ENCODE assay signal across 8 mouse cellular contexts in genomic region chr9:102722071-102722561, GRCm38 (mm10). TPM values are rescaled to one million over a fixed set of nuclear protein-coding genes. Genes with fewer than 3 reads are reported as not detected.
DNase-seq lines count a peak whose midpoint lies in the region; ATAC-seq and TF ChIP-seq lines count a peak whose summit lies in the region.

No protein-coding gene starts in this region.

- no peak for DNase-seq in thymus, postnatal 36 days

- H3K4me2 ChIP-seq in hindbrain, embryonic 15.5 days = peak overlapping the region; percentile 78
- no peak overlapping the region for H3K4me2 ChIP-seq in liver, embryonic 15.5 days
- peak overlapping the region; percentile 94 for H3K4me2 ChIP-seq in stomach, embryonic 15.5 days

- TF ChIP-seq EP300 in ES-Bruce4 (IDR thresholded peaks at IDR 0.05; ENCODE audit: insufficient read depth, low read depth, low read length) = no peak

- H3K27ac ChIP-seq in ES-Bruce4 (ENCODE audit: insufficient read depth, low read length) = no peak overlapping the region
- peak overlapping the region; percentile 96 for H3K27ac ChIP-seq in embryonic fibroblast, embryonic 13.5 days (ENCODE audit: insufficient read depth, low read length)
- peak overlapping the region; percentile 42; the same call in 1 of the 2 replicates for H3K27ac ChIP-seq in hindbrain, embryonic 15.5 days (replicated peaks)
- 0 out of 2 replicates have a peak overlapping the region, but pooled peaks have one; percentile 24 for H3K27ac ChIP-seq in liver, embryonic 15.5 days (replicated peaks)
- H3K27ac ChIP-seq in stomach, embryonic 15.5 days = peak overlapping the region; percentile 46; the same call in 1 of the 2 replicates

- TF ChIP-seq POLR2A in ES-Bruce4 (IDR thresholded peaks at IDR 0.05; ENCODE audit: insufficient read depth, low read length) = no peak
- TF ChIP-seq POLR2A in embryonic fibroblast, embryonic 13.5 days (IDR thresholded peaks at IDR 0.05; ENCODE audit: low read depth, low read length) = 0 out of 2 replicates have a peak, but pooled peaks have one; percentile 32

- no peak for ATAC-seq in hindbrain, embryonic 15.5 days (ENCODE audit: low FRiP score, low read depth)
- no peak for ATAC-seq in liver, embryonic 15.5 days (ENCODE audit: insufficient read depth)
- ATAC-seq in stomach, embryonic 15.5 days (ENCODE audit: insufficient read depth, low FRiP score, low read depth) = no peak
- ATAC-seq in erythroid progenitor cell, adult 5-6 weeks (replicated peaks; ENCODE audit: low FRiP score, poor library complexity, severe bottlenecking) = no peak
- ATAC-seq in granulocyte monocyte progenitor cell, adult 5-6 weeks (replicated peaks; ENCODE audit: poor library complexity, severe bottlenecking) = no peak

- no peak overlapping the region for H3K4me3 ChIP-seq in ES-Bruce4 (ENCODE audit: low read depth, low read length)
- peak overlapping the region; percentile 85 for H3K4me3 ChIP-seq in embryonic fibroblast, embryonic 13.5 days (ENCODE audit: insufficient read depth, low read length)
- H3K4me3 ChIP-seq in hindbrain, embryonic 15.5 days = peak overlapping the region; percentile 81
- no peak overlapping the region for H3K4me3 ChIP-seq in liver, embryonic 15.5 days (replicated peaks)
- H3K4me3 ChIP-seq in stomach, embryonic 15.5 days (replicated peaks) = peak overlapping the region; percentile 76; the same call in 1 of the 2 replicates

- H3K4me1 ChIP-seq in ES-Bruce4 (ENCODE audit: control insufficient read depth, insufficient read depth, low read length) = peaks cover 28% of the 10 kb centered on the region
- peaks cover 23% of the 10 kb centered on the region for H3K4me1 ChIP-seq in embryonic fibroblast, embryonic 13.5 days (ENCODE audit: control insufficient read depth, insufficient read depth, low read length)
- peaks cover 78% of the 10 kb centered on the region for H3K4me1 ChIP-seq in hindbrain, embryonic 15.5 days (replicated peaks)
- peaks cover 39% of the 10 kb centered on the region for H3K4me1 ChIP-seq in liver, embryonic 15.5 days (replicated peaks)
- H3K4me1 ChIP-seq in stomach, embryonic 15.5 days = peaks cover 71% of the 10 kb centered on the region

- 19% methylated on average over 9 of the region's 9 CpGs for whole genome bisulfite sequencing in hindbrain, embryonic 15.5 days
- 34% methylated on average over 9 of the region's 9 CpGs for WGBS in liver, embryonic 15.5 days (ENCODE audit: insufficient replicate concordance)
- 45% methylated on average over 9 of the region's 9 CpGs for WGBS in stomach, embryonic 15.5 days

- no peak for TF ChIP-seq CTCF in ES-Bruce4 (IDR thresholded peaks at IDR 0.05; ENCODE audit: low read depth, low read length)
- TF ChIP-seq CTCF in embryonic fibroblast, embryonic 13.5 days (IDR thresholded peaks at IDR 0.05; ENCODE audit: borderline replicate concordance, insufficient read depth, low read length) = no peak

- H3K9me3 ChIP-seq in ES-Bruce4 (replicated peaks; ENCODE audit: control insufficient read depth, insufficient read depth, low read length, poor library complexity, severe bottlenecking) = no peaks in the 10 kb centered on the region
- H3K9me3 ChIP-seq in hindbrain, embryonic 15.5 days = no peaks in the 10 kb centered on the region
- no peaks in the 10 kb centered on the region for H3K9me3 ChIP-seq in liver, embryonic 15.5 days (replicated peaks)
- H3K9me3 ChIP-seq in stomach, embryonic 15.5 days = no peaks in the 10 kb centered on the region

- no peaks in the 10 kb centered on the region for H3K27me3 ChIP-seq in ES-Bruce4 (ENCODE audit: control insufficient read depth, insufficient read depth, low read length, poor library complexity, severe bottlenecking)
- no peaks in the 10 kb centered on the region for H3K27me3 ChIP-seq in hindbrain, embryonic 15.5 days
- peaks cover 37% of the 10 kb centered on the region for H3K27me3 ChIP-seq in liver, embryonic 15.5 days
- no peaks in the 10 kb centered on the region for H3K27me3 ChIP-seq in stomach, embryonic 15.5 days (replicated peaks)

- peaks cover 58% of the 10 kb centered on the region for H3K36me3 ChIP-seq in ES-Bruce4 (ENCODE audit: control insufficient read depth, insufficient read depth, low read length, poor library complexity, severe bottlenecking)
- H3K36me3 ChIP-seq in hindbrain, embryonic 15.5 days = peaks cover 35% of the 10 kb centered on the region
- H3K36me3 ChIP-seq in liver, embryonic 15.5 days (replicated peaks) = peaks cover 25% of the 10 kb centered on the region
- peaks cover 45% of the 10 kb centered on the region for H3K36me3 ChIP-seq in stomach, embryonic 15.5 days

- peak overlapping the region; percentile 33; the same call in 1 of the 2 replicates for H3K9ac ChIP-seq in ES-Bruce4 (ENCODE audit: low read depth, poor library complexity, severe bottlenecking)
- peak overlapping the region; percentile 96 for H3K9ac ChIP-seq in hindbrain, embryonic 15.5 days
- no peak overlapping the region for H3K9ac ChIP-seq in liver, embryonic 15.5 days
- H3K9ac ChIP-seq in stomach, embryonic 15.5 days = no peak overlapping the region

RNA-seq across cellular contexts. Expression of gene Amotl2, which starts 5.6 kb away (rescaled TPM):
- 227 and 231 TPM in 2 replicates for polyA plus RNA-seq in ES-Bruce4 (2011; ENCODE audit: insufficient read depth, insufficient read length, low read depth, missing spikeins)
- 135 and 188 TPM in 2 replicates for polyA plus RNA-seq in embryonic fibroblast, embryonic 13.5 days (2011; ENCODE audit: insufficient read length, low read depth, missing spikeins)
- polyA plus RNA-seq in hindbrain, embryonic 15.5 days (2015; fragmentation: Nextera tagmentation; extraction: Ambion mirVana) = 66.0 and 71.3 TPM in 2 replicates
- 5.1 and 5.4 TPM in 2 replicates for polyA plus RNA-seq in liver, embryonic 15.5 days (2015; fragmentation: Nextera tagmentation; extraction: Ambion mirVana)
- 35.3 and 37.7 TPM in 2 replicates for polyA plus RNA-seq in stomach, embryonic 15.5 days (2015; fragmentation: Nextera tagmentation; extraction: Ambion mirVana)
- not detected in 2 replicates for total RNA-seq in erythroid progenitor cell, adult 5-6 weeks (2015; ENCODE audit: low replicate concordance)
- 0.39 and 11.4 TPM in 2 replicates for total RNA-seq in erythroid progenitor cell, adult 5-6 weeks (2017; ENCODE audit: low replicate concordance)
- 1.8 and 1.9 TPM in 2 replicates for total RNA-seq in granulocyte monocyte progenitor cell, adult 5-6 weeks (2014; fragmentation: Nextera tagmentation)
- total RNA-seq in granulocyte monocyte progenitor cell, adult 5-6 weeks (2017) = 2.5 and 2.6 TPM in 2 replicates

Comparison
In these comparisons a context has a peak if more than half of its experiments do, and no peak if none do; other contexts are left out.
1. H3K4me3 ChIP-seq: peak in embryonic fibroblast, embryonic 13.5 days (single experiment), hindbrain, embryonic 15.5 days (single experiment) and stomach, embryonic 15.5 days (single experiment); none in ES-Bruce4 (single experiment) and liver, embryonic 15.5 days (single experiment).
2. H3K9ac ChIP-seq: peak in ES-Bruce4 (single experiment) and hindbrain, embryonic 15.5 days (single experiment); none in liver, embryonic 15.5 days (single experiment) and stomach, embryonic 15.5 days (single experiment).